Mouse (Mus musculus): ENCODE measurements at regions not wholly inside any gene's neighbourhood (a gene's known extent, or its start where the extent isn't known, plus 50 kb on each side); places are given as distances from the start of the nearest gene placed in this dataset.
"Not testable (repeated sequence)": the region's sequence is repeated elsewhere in the genome, so short reads cannot be mapped to it uniquely, and the experiment has no call there.

GRCm38 (mm10) chr5:134848981-134849380, 57.6 kb downstream of the Tmem270 start:
- DNase-seq = no peak

GRCm38 (mm10) chr5:134848571-134848970, 58.0 kb downstream of the Tmem270 start:
- DNase-seq = peak; percentile 21 to 38

GRCm38 (mm10) chr5:134845416-134845815, 61.1 kb downstream of the Tmem270 start:
- DNase-seq = no peak

- not testable (repeated sequence) for DNase-seq
These were observed 62.3 kb downstream of the Tmem270 start for GRCm38 (mm10) chr5:134844216-134844615.

- no peak for DNase-seq
These were observed 65.1 kb downstream of the Tmem270 start for GRCm38 (mm10) chr5:134841205-134841980.

- DNase-seq = no peak
These were observed 70.0 kb downstream of the Tmem270 start for GRCm38 (mm10) chr5:134836489-134836888.

GRCm38 (mm10) chr5:134832896-134833295, 73.6 kb downstream of the Tmem270 start:
- DNase-seq = no peak

GRCm38 (mm10) chr5:134817671-134818070, 70.5 kb upstream of the Eln start:
- DNase-seq = no peak

GRCm38 (mm10) chr5:134809121-134809520, 62.0 kb upstream of the Eln start:
- DNase-seq = no peak

- no peak for DNase-seq
These were observed 57.3 kb upstream of the Eln start for GRCm38 (mm10) chr5:134804291-134805049.

GRCm38 (mm10) chr5:134802161-134802719, 55.1 kb upstream of the Eln start:
- DNase-seq = no peak

GRCm38 (mm10) chr5:134800481-134800880, 53.4 kb upstream of the Eln start:
- DNase-seq = no peak

GRCm38 (mm10) chr5:134799911-134800310, 52.8 kb upstream of the Eln start:
- no peak for DNase-seq

- DNase-seq = no peak
These were observed 50.6 kb upstream of the Eln start for GRCm38 (mm10) chr5:134797688-134798094.
